9 mouse cellular contexts compared by ENCODE assay signal in genomic region chr7:4138181-4138580, GRCm38 (mm10). TPM values are rescaled to one million over a fixed set of nuclear protein-coding genes. Genes with fewer than 3 reads are reported as not detected.
A peak's percentile ranks its signal among the peaks of the same experiment; 100 is the strongest.
DNase-seq lines count a peak whose midpoint lies in the region; ATAC-seq and TF ChIP-seq lines count a peak whose summit lies in the region.
"Had no signal": no experiment of that assay in that cellular context is flagged by ENCODE, and none has a peak within 500 bp of the region (broad histone marks: within the 10 kb centered on the region; RNA-seq: fewer than 3 reads in every experiment).

No protein-coding gene starts in this region.

- no peak overlapping the region for H3K9ac ChIP-seq in heart, adult 2 months (ENCODE audit: low read depth, low read length)
- peak overlapping the region; percentile 92 for H3K9ac ChIP-seq in forebrain, postnatal 0 days
- peak overlapping the region; percentile 84 for H3K9ac ChIP-seq in liver, embryonic 15.5 days

- H3K27ac ChIP-seq in heart, adult 2 months: no peak overlapping the region
- H3K27ac ChIP-seq in forebrain, postnatal 0 days (ENCODE audit: low read depth, low read length): no peak overlapping the region
- H3K27ac ChIP-seq in liver, embryonic 15.5 days (replicated peaks): no peak overlapping the region

- peaks cover 6% of the 10 kb centered on the region for H3K79me2 ChIP-seq in heart, adult 2 months (replicated peaks; ENCODE audit: control insufficient read depth, insufficient read depth, low read length)

- no peak for DNase-seq in heart, adult 2 months
- no peak for DNase-seq in heart, postnatal 25 days (ENCODE audit: low spot score)
- no peak for DNase-seq in forebrain, postnatal 0 days
- DNase-seq in right cerebral cortex, adult 18-20 months: no peak
- no peak for DNase-seq in gastrocnemius, postnatal 4 days (ENCODE audit: low spot score in 2 of 2)
- DNase-seq in adrenal gland, postnatal 10 days: no peak

- H3K36me3 ChIP-seq in heart, adult 2 months (ENCODE audit: control insufficient read depth, insufficient read depth, low read length): peaks cover 7% of the 10 kb centered on the region; the same call in 1 of the 2 replicates
- peaks cover 73% of the 10 kb centered on the region for H3K36me3 ChIP-seq in E14TG2a.4 (ENCODE audit: insufficient read depth, low read length)
- H3K36me3 ChIP-seq in forebrain, postnatal 0 days (ENCODE audit: insufficient read depth): peaks cover 57% of the 10 kb centered on the region
- H3K36me3 ChIP-seq in liver, embryonic 15.5 days (replicated peaks): peaks cover 52% of the 10 kb centered on the region

- H3K27me3 ChIP-seq in heart, adult 2 months (ENCODE audit: control insufficient read depth, insufficient read depth, low read length): no peaks in the 10 kb centered on the region
- H3K27me3 ChIP-seq in E14TG2a.4 (ENCODE audit: insufficient read depth, low read length): no peaks in the 10 kb centered on the region
- no peaks in the 10 kb centered on the region for H3K27me3 ChIP-seq in forebrain, postnatal 0 days (ENCODE audit: insufficient read depth, low read length)
- H3K27me3 ChIP-seq in liver, embryonic 15.5 days: no peaks in the 10 kb centered on the region

- no peak for TF ChIP-seq POLR2A in heart, adult 2 months (IDR thresholded peaks at IDR 0.05; ENCODE audit: insufficient read depth, low read depth, low read length)

- intact Hi-C loops in heart, adult 2 months (cut with DNase I): loop anchor here (1.0 to 10.0 kb wide), 6 partner anchors 10 to 657 kb away; partner anchors contain the start of genes Mboat7, Ppp1r12c, Rpl28 and Tsen34
- intact Hi-C loops in heart, postnatal 25 days (cut with DNase I): loop anchor here (10.0 kb wide), 1 partner anchor 367 kb away; the partner anchor contains the start of gene Ppp1r12c

- no peak for TF ChIP-seq CTCF in heart, adult 2 months (IDR thresholded peaks at IDR 0.05)
- no peak for TF ChIP-seq CTCF in E14TG2a.4 (conservative IDR thresholded peaks at IDR 0.05; ENCODE audit: low read length)
- no peak for TF ChIP-seq CTCF in forebrain, postnatal 0 days (IDR thresholded peaks at IDR 0.05; ENCODE audit: low read depth)

- ATAC-seq in forebrain, postnatal 0 days: no peak
- ATAC-seq in liver, embryonic 15.5 days (ENCODE audit: insufficient read depth): no peak
- ATAC-seq: inflammation-experienced regulatory T-cells, adult 6 months had no signal

- H3K9me3 ChIP-seq in E14TG2a.4 (ENCODE audit: low read length): no peaks in the 10 kb centered on the region
- H3K9me3 ChIP-seq in forebrain, postnatal 0 days (ENCODE audit: low read length): no peaks in the 10 kb centered on the region
- H3K9me3 ChIP-seq in liver, embryonic 15.5 days (replicated peaks): no peaks in the 10 kb centered on the region

- no peak for TF ChIP-seq EP300 in heart, adult 2 months (IDR thresholded peaks at IDR 0.05; ENCODE audit: insufficient read depth, low read depth, low read length)

- WGBS in heart, adult 2 months: 53% methylated on average over 2 of the region's 2 CpGs
- 70% methylated on average over 2 of the region's 2 CpGs for WGBS in forebrain, postnatal 0 days
- WGBS in liver, embryonic 15.5 days (ENCODE audit: insufficient replicate concordance): 85% methylated on average over 2 of the region's 2 CpGs

- peak overlapping the region; percentile 75 for H3K4me2 ChIP-seq in forebrain, postnatal 0 days (ENCODE audit: low read depth)
- H3K4me2 ChIP-seq in liver, embryonic 15.5 days: peak overlapping the region; percentile 84

- peaks cover 4% of the 10 kb centered on the region; the same call in 1 of the 2 replicates for H3K4me1 ChIP-seq in heart, adult 2 months (ENCODE audit: control insufficient read depth, insufficient read depth, low read length)
- H3K4me1 ChIP-seq in E14TG2a.4 (replicated peaks; ENCODE audit: low read depth, low read length): peaks cover 71% of the 10 kb centered on the region
- peaks cover 9% of the 10 kb centered on the region; the same call in 1 of the 2 replicates for H3K4me1 ChIP-seq in forebrain, postnatal 0 days (ENCODE audit: insufficient read depth)
- peaks cover 32% of the 10 kb centered on the region for H3K4me1 ChIP-seq in liver, embryonic 15.5 days (replicated peaks)

- H3K4me3 ChIP-seq in heart, adult 2 months: peak overlapping the region; percentile 99; the same call in 1 of the 2 replicates
- H3K4me3 ChIP-seq in E14TG2a.4 (replicated peaks; ENCODE audit: low read length): peak overlapping the region; percentile 95
- H3K4me3 ChIP-seq in forebrain, postnatal 0 days (ENCODE audit: low read depth, low read length): peak overlapping the region; percentile 82; the same call in 1 of the 2 replicates
- H3K4me3 ChIP-seq in liver, embryonic 15.5 days (replicated peaks): peak overlapping the region; percentile 95

RNA-seq across cellular contexts. Expression of gene Leng8, which starts 1.3 kb away (rescaled TPM):
- total RNA-seq in heart, adult 2 months (2021): 10 to 100 TPM; 31.2 to 36.4 TPM
- polyA plus RNA-seq in heart, adult 2 months (2012; rRNA removed): 263 and 281 TPM in 2 replicates
- 10 to 100 TPM; 37.4 to 40.9 TPM for total RNA-seq in heart, postnatal 25 days (2021)
- total RNA-seq in forebrain, postnatal 0 days (2014; rRNA removed): 124 and 174 TPM in 2 replicates
- polyA plus RNA-seq in forebrain, postnatal 0 days (2015; fragmentation: Nextera tagmentation; extraction: Ambion mirVana): 20.5 and 35.8 TPM in 2 replicates
- 20.1 and 25.2 TPM in 2 replicates for polyA plus RNA-seq in liver, embryonic 15.5 days (2015; fragmentation: Nextera tagmentation; extraction: Ambion mirVana)
- total RNA-seq in gastrocnemius, postnatal 4 days (2021): 10 to 100 TPM; 62.4 to 86.4 TPM
- 100 to 1,000 TPM in 1 of 2 experiments, 10 to 100 TPM in 1; 66.0 to 134 TPM for total RNA-seq in adrenal gland, postnatal 10 days (2021)

RNA-seq across cellular contexts. Expression of gene Leng9, which starts 12.0 kb away (rescaled TPM):
- 1 to 10 TPM; 2.2 to 3.7 TPM for total RNA-seq in heart, adult 2 months (2021)
- 3.3 TPM in 2 replicates for polyA plus RNA-seq in heart, adult 2 months (2012; rRNA removed)
- 1 to 10 TPM; 2.5 to 3.2 TPM for total RNA-seq in heart, postnatal 25 days (2021)
- 5.1 and 5.5 TPM in 2 replicates for total RNA-seq in forebrain, postnatal 0 days (2014; rRNA removed)
- 4.4 and 4.8 TPM in 2 replicates for polyA plus RNA-seq in forebrain, postnatal 0 days (2015; fragmentation: Nextera tagmentation; extraction: Ambion mirVana)
- 0.98 TPM in 2 replicates for polyA plus RNA-seq in liver, embryonic 15.5 days (2015; fragmentation: Nextera tagmentation; extraction: Ambion mirVana)
- 1 to 10 TPM; 3.1 to 3.9 TPM for total RNA-seq in gastrocnemius, postnatal 4 days (2021)
- total RNA-seq in adrenal gland, postnatal 10 days (2021): 1 to 10 TPM; 5.5 to 9.8 TPM

RNA-seq across cellular contexts. Expression of gene Ttyh1, which starts 19.0 kb away (rescaled TPM):
- 1 to 10 TPM in 1 of 2 experiments, under 1 TPM in 1; 0.91 to 2.6 TPM for total RNA-seq in heart, adult 2 months (2021)
- polyA plus RNA-seq in heart, adult 2 months (2012; rRNA removed): 2.8 and 5.1 TPM in 2 replicates
- total RNA-seq in heart, postnatal 25 days (2021): under 1 TPM; 0.68 to 0.75 TPM
- 180 and 204 TPM in 2 replicates for total RNA-seq in forebrain, postnatal 0 days (2014; rRNA removed)
- 90.0 and 160 TPM in 2 replicates for polyA plus RNA-seq in forebrain, postnatal 0 days (2015; fragmentation: Nextera tagmentation; extraction: Ambion mirVana)
- 0.38 and 0.39 TPM in 2 replicates for polyA plus RNA-seq in liver, embryonic 15.5 days (2015; fragmentation: Nextera tagmentation; extraction: Ambion mirVana)
- total RNA-seq in gastrocnemius, postnatal 4 days (2021): 1 to 10 TPM; 5.3 to 6.6 TPM
- 1 to 10 TPM; 6.4 to 9.1 TPM for total RNA-seq in adrenal gland, postnatal 10 days (2021)

RNA-seq across cellular contexts. Expression of gene Cdc42ep5, which starts 26.5 kb away (rescaled TPM):
- 1 to 10 TPM; 3.1 to 5.8 TPM for total RNA-seq in heart, adult 2 months (2021)
- polyA plus RNA-seq in heart, adult 2 months (2012; rRNA removed): 7.3 and 10.7 TPM in 2 replicates
- 1 to 10 TPM; 5.7 to 5.9 TPM for total RNA-seq in heart, postnatal 25 days (2021)
- total RNA-seq in forebrain, postnatal 0 days (2014; rRNA removed): 3.5 and 4.0 TPM in 2 replicates
- polyA plus RNA-seq in forebrain, postnatal 0 days (2015; fragmentation: Nextera tagmentation; extraction: Ambion mirVana): 6.7 and 6.9 TPM in 2 replicates
- 6.1 and 6.3 TPM in 2 replicates for polyA plus RNA-seq in liver, embryonic 15.5 days (2015; fragmentation: Nextera tagmentation; extraction: Ambion mirVana)
- total RNA-seq in gastrocnemius, postnatal 4 days (2021): 10 to 100 TPM; 20.9 to 24.8 TPM
- total RNA-seq in adrenal gland, postnatal 10 days (2021): 10 to 100 TPM; 24.8 to 25.3 TPM
- polyA plus RNA-seq: inflammation-experienced regulatory T-cells, adult 6 months had no signal

Comparison
In these comparisons a context has a peak if more than half of its experiments do, and no peak if none do; other contexts are left out.
1. RNA of gene Ttyh1, which starts 19.0 kb away (total RNA-seq): 180 to 204 TPM in forebrain, postnatal 0 days; 6.4 to 9.1 TPM in adrenal gland, postnatal 10 days, 5.3 to 6.6 TPM in gastrocnemius, postnatal 4 days, 0.91 to 2.6 TPM in heart, adult 2 months and 0.68 to 0.75 TPM in heart, postnatal 25 days; every median in the first group is over 10 times any median in the second.
2. Peak in every context shown above with its lines, with median percentiles within 50 percentile points of each other: H3K4me3 ChIP-seq.